Mouse (Mus musculus) gastrocnemius, postnatal 4 days (tissue): ENCODE data around the gene Arl2bp. TPM values are rescaled to one million over a fixed set of nuclear protein-coding genes. Genes with fewer than 3 reads are reported as not detected.

Source experiments
- DNase-seq, 2 experiments: peaks; one replicate each; pipeline ENCODE4 v3.0.0; 2021 to 2022; ENCODE audit warnings: low spot score in 2 of 2, mixed read lengths in 2 of 2
- long read RNA-seq, 2 experiments: library from polyadenylated mRNA; stranded (forward); transcript quantifications; one replicate each; pipeline ENCODE4 v2.0.0; 2021
- total RNA-seq, 2 experiments: library from RNA; stranded (reverse); gene quantifications; 2 replicates each; pipeline ENCODE4 v1.2.3; 2021

The Arl2bp gene
- total RNA-seq = 10 to 100 TPM; 70.9 to 77.7 TPM
- long read RNA-seq, experiment 1, transcript Arl2bp-202 (6 exons, 1,133 nt) = major isoform, 7 of 20 reads
- long read RNA-seq, experiment 1, partial matches to known transcripts = 0 of 20 reads
- long read RNA-seq, experiment 1, other reads (novel, unspliced or antisense) = 9 of 20 reads
- long read RNA-seq, experiment 2, transcript Arl2bp-202 (6 exons, 1,133 nt) = major isoform, 7 of 14 reads
- long read RNA-seq, experiment 2, partial matches to known transcripts = 0 of 14 reads
- long read RNA-seq, experiment 2, other reads (novel, unspliced or antisense) = 3 of 14 reads

DNA sequence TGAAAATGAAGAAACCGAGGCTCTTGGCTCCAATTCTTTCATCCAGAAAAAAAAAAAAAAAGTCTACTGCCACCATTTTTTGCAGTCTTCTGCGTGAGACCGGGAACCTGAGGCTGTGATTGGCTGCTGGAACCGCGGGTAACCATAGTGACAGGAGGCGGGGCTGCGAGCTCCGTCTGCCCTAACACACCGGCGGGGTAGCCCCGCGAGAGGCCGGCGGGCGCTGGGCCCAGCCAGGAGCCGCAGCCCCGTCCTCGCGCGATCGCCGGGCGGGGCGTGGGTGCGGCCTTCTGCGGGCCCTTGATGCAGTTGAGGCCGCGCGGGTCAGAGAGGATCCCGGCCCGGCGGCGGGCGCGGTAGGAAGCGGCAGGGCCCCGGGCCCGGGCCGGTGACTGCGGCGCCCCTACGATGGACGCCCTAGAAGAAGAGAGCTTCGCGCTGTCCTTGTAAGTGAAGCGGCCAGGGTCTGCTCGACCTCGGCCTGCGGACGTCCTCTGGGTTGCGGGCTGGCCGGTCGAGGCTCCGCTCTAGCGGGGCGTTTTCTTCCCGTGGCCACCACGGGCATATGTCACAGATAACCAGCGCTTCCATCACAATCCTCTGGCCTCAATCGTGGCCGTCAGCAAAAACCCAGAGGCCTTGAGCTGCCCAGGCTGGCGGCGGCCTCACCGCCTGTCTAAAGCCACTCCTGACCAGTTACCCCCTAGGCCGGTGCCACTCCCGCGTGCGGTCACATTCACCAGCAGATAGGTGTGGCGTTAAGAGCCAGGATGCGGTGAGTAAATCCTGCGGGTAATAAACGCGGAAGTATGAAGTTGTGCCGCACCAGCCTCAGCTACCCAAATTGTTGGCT is at the start of gene Arl2bp:
Arl2bp (plus strand) TSS at position 145 of the 853 bp plus-strand sequence.
- DNase-seq = peak; percentile 89 to 95

DNA sequence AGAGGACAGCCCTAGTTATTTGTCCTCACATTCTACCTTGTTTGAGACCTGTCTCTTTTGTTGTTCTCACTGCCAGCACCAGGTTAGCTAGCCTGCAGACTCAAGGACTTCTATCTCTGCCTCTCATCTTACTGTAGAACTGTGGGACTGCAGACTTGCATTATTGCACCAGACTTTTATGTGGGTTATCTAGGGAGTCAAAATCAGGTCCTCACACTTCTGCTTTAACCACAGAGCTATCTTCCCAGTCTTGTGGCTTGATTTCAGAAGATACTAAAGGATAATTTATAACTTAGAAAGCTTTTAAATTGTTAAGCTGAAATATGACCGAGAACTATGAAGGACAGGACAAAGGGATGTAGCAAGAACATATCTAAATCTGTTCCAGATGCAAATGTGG is 41.5 kb upstream of the Arl2bp start:
- no peak for DNase-seq

DNA sequence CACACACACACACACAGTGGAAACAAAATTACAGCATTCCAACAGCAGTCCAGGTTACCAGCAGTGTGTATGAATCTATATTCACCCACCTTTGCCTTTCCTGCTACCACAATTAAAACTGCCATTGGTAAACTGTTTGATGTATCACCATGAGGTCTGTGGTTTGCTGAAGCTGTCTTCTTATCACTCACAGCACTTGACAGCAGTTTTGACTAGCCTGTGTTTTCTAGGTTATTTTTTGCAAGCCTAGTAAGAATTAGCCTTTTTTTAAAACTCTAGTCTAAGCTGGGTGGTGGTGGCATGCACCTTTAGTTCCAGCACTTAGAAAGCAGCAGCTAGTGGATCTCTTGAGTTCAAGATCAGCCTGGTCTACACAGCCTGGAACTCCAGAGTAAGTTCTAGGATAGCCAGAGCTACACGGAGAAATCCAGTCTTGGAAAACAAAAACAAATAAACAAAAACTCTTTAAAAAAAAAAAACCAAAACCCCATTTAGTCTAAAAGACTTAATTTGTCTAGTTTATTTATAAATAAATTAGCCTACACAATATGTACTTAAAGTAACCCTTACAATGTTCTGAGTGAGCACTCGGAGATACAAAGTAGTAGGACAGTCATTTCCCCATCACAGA is 32.7 kb upstream of the Arl2bp start:
- no peak for DNase-seq

GRCm38 (mm10) chr8:94634211-94634610 is 32.2 kb upstream of the Arl2bp start:
- no peak for DNase-seq

- no peak for DNase-seq
These were observed 25.2 kb upstream of the Arl2bp start for GRCm38 (mm10) chr8:94641183-94641582.

- no peak for DNase-seq
These were observed 24.5 kb upstream of the Arl2bp start for GRCm38 (mm10) chr8:94641938-94642337.

GRCm38 (mm10) chr8:94645202-94645601 is 21.2 kb upstream of the Arl2bp start:
- DNase-seq = no peak

DNA sequence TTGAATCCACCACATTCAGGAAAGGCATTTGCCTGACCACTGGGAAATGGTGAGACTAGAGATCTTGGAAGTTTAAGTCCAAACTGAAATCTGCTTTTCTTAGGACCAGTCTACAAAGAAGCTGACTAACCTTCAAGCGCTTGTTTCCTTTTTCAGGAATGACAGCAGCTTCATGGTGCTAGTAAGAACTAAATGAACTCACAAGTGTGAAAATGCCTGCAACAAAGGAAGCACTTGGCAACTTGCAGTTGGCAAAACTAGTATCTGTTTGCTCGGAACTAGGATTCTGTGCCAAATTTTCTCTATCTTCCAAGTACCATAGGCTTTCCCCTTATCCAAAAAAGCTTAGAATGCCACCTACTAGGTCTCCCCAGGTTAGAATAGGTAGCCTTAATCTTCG is 20.2 kb upstream of the Arl2bp start:
- DNase-seq = no peak

DNA sequence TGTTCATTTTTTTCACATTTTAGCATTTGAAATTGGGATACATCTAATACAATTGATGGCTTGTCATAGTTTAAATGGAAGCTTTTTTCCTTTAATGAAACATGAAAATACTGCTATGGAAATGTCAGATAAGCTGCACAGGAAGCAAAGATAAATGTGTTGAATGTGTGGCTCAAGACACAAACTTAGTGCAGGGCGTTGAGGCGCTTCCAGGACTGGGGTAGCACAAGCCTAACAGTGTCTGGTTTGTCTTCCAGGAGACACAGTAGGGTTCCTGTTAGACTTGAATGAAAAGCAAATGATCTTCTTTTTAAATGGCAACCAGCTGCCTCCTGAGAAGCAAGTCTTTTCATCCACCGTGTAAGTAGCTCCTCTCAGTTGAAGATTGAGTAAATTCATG is 16.9 kb upstream of the Arl2bp start:
- DNase-seq = no peak

DNA sequence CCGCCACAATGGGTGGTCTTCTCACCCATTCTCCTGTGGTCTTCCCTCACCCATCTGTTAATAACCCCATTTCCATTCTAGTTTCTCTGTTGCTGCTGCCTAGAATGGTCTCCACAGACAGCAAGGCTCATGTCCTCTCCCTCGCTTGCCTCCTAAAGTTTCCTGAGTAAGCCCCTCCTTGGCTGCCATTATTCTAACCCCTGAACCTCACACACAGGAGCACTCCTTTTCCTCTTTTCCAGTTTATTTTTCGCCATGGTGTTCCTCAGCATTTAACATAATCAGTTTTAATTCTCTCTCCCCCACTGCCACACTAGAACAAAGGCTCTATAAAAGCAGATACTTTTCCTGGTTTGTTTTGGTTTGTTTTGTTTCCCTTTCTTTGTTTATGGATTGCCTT is 13.4 kb upstream of the Arl2bp start:
- no peak for DNase-seq

GRCm38 (mm10) chr8:94654994-94655393 is 11.4 kb upstream of the Arl2bp start:
- no peak for DNase-seq

DNA sequence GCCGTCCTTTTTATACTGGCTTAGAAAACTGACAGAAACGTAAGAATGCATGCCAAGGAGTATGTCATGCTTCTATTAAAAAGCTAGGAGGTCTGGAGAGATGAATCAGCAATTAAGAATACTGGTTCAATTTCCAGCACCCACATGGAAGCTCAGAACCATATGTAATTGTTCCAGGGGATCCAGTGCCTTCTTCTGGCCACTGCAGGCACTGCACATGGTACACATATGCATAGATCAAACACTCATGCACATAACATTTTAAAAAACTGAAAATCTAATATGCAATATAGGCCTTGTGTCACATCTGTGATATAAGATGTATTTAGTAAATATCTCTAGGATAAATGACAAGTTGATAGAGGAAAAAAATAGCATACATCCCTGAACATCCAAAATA is 8.4 kb upstream of the Arl2bp start:
- no peak for DNase-seq

DNA sequence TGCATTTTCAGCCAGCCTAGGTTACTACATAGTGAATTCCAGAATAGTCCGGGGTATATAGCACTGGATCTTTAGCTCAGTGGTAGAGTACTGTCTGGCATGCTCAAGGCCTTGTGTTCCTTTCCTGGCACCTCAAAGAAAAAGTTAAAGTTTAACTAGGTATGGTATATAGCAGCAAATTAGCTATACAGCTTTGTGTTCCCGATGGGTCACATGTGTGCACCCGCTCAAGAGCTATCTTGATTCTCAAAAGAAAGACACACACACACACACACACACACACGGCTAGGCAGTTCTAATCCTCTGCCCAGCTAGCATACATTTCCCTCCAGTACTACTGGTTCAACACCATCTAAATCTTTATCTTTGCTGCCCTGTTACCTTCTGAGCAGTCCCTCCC is 6.0 kb upstream of the Arl2bp start:
- DNase-seq = no peak

GRCm38 (mm10) chr8:94664722-94665121 is 1.7 kb upstream of the Arl2bp start:
- no peak for DNase-seq

DNA sequence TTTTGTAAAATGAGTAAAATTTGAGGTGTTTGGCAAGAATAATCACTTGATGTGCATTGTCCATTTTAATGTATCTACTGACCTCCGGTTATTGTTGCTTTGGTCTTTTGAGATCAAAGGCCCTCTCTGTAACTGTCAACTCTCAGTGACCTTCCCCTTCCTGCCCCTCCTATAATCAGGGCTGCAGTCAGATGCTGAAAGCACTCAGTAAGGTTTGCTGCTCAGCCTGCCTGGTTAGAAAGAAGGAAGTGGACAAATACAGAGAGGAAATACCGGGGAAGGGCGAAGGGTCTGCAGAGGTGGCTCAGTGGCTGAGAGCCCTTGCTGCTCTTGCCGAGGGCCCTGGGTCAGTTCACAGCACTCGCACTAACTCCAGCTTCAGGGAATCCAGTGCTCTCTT is 8.0 kb downstream of the Arl2bp start:
- DNase-seq = no peak

- DNase-seq = no peak
These were observed 9.5 kb downstream of the Arl2bp start for GRCm38 (mm10) chr8:94675923-94676322.

GRCm38 (mm10) chr8:94678582-94678981 is 12.2 kb downstream of the Arl2bp start:
- no peak for DNase-seq

DNA sequence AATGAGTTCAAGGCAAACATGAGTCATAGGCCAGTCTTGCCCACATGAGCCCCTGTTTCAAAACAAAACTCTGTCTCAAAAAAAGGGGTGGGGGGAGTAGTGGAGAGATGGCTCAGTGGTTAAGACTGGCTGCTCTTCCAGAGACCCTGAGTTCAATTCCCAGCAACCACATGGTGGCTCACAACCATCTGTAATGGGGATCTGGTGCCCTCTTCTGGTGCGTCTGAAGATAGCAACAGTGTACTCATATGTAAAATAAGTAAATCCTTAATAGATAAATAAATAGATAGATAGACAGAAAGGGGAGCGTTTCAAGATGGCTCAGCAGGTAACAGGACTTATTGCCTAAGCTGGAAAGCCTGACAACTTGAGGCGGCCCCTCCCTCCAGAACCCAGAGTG is 14.0 kb downstream of the Arl2bp start:
- no peak for DNase-seq

DNA sequence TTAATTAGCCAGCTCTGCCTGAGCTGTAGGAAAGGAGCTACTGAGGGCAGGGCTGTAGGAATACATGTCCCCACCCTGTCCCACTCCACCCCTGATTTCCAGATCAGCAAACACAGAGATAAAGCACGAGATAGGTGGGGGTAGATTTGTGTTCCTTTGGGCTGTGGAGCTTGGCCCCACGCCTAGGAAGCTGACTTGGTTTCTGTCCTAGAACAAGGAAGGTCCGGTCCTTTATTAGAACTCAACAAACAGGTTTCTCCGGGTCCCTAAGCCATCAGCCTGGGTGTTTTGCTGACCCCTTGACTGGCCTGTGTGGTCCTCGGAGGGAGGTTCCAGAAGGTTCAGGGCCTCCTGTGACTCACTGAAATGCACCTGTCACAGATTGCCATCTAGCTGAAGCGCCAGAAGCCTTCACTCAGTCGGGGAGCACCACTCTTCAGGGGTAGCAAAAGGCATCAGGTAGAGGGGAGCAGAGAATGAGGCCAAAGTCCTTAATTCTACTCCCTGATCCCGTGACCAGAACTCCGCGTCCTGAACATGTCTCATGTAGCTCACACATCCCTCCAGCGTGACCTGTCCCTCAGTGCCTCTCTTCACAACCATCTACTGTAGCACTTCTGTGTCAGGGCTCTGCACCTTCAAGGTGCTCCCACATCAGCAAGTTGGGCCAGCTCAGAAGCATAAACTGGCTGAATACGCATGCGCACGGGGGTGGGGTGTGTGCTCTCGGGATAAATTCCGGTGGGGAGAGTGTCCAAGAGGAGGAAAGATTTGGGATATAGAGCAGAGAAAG is 16.5 kb downstream of the Arl2bp start:
- no peak for DNase-seq

DNA sequence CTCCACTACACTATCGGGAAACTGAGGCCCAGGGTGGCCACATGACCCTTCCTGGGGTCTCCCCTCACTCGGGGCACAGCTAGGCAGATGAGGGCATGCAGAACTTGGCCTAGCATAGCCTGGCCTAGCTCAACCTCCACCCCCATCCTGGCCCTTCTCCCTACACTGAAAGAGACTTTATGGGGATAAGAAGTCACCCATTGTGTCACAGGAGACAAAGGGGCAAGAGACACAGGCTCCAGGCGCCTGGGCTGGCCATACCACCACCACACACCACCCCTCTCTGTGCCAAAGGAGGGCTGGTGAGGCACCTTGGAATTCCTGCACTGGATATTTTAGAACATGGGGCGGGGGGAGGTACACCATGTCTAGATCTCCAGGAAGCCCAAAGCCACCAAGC is 17.9 kb downstream of the Arl2bp start:
- no peak for DNase-seq

DNA sequence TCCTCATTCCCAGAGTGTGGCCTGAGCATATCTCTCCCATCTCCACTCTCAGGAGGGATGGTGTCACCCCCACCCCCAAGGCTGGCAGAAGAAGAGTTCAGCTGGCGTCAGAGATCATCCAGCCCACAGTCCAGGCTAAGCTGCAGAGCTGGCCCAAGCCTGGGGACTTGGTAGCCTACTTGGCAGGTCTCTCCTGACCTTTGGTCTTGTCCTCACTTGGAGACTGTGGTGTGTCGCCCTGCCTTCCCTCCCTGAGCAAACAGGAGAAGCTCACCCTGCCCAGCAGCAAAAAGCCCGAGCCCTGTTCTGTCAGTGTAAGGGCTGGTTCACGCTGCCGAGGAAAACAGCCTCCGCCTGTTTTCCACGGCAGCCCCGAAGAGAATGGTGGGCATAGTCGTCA is 19.6 kb downstream of the Arl2bp start:
- no peak for DNase-seq
